Mouse (Mus musculus) liver, postnatal 0 days (tissue): ENCODE results near the gene Pdlim7.

Experiments
- CTCF ChIP-seq: sonication (generic); IDR thresholded peaks from 2 replicates; pipeline ENCODE4 v1.5.1; 2016; ENCODE audit warnings: antibody characterized with exemption, low read depth
- EP300 ChIP-seq: IDR thresholded peaks from 2 replicates; pipeline ENCODE4 v1.6.1; 2016; ENCODE audit warnings: antibody characterized with exemption, low read depth, mild to moderate bottlenecking

GRCm38 (mm10) chr13:55494883-55495621 lies 18.4 kb downstream of the Pdlim7 start:
- TF ChIP-seq EP300 (no peak), CTCF (no peak)
